Mouse (Mus musculus) brain, embryonic 14.5 days (tissue): ENCODE measurements around the gene Tmem184b.

Experiments used
- CTCF ChIP-seq: fragments of 200-500 bp; IDR thresholded peaks from 2 replicates; pipeline ENCODE4 v1.5.1; 2012; ENCODE audit warnings: inconsistent platforms, mild to moderate bottlenecking, moderate library complexity, borderline replicate concordance; ENCODE audit not compliant: insufficient read depth, insufficient read length; ENCODE audit errors: extremely low read depth
- POLR2A ChIP-seq: fragments of 200-500 bp; IDR thresholded peaks from 2 replicates; pipeline ENCODE4 v1.6.1; 2012; ENCODE audit warnings: mild to moderate bottlenecking, inconsistent platforms, borderline replicate concordance; ENCODE audit not compliant: poor library complexity, insufficient read depth, insufficient read length, severe bottlenecking; ENCODE audit errors: extremely low read depth

GRCm38 (mm10) chr15:79361023-79361422 is 42.3 kb downstream of the Tmem184b start:
- TF ChIP-seq POLR2A, result no peak
- TF ChIP-seq CTCF, result no peak
